Mouse (Mus musculus): Measurements from ENCODE around the gene Rel. TPM values are rescaled to one million over a fixed set of nuclear protein-coding genes. Genes with fewer than 3 reads are reported as not detected.

Gene Rel
- polyA plus RNA-seq, 1 experiment, result 1.6 TPM

DNA sequence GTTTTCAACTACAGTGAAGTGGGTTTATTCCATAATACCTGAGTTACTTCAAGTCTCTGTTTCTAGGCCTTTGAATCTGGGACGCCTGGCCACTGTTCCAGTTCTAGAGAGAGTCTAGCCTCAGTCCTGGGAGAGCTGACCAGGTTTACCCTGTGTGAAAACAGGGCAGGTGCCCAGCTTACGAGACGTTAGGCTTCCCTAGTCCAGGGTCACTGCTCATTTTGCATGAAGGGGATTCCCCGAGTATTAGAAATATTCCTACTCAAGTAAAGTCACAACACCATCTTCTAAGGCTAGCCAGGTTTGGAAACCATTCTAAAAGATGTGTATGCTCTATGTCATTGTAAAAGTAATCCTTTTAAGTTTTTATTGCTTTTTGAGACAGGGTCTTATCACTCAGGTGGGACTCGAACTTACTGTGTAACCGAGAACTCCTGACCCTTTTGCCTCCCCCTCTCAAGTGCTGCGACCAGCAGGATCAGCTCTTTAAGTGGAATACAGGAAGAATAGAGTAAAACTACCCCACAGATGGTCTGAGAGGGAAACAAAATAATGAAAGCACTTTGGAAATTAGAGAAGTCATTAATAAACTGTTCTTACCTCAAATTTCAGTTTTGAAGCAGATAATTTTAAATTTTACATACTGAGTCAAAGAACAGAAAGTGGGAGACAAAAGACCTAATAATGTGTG lies 66.0 kb downstream of the Rel start:
- no peak overlapping the region for H3K4me3 ChIP-seq (ENCODE audit: control insufficient read depth, low read depth, low read length)
- TF ChIP-seq POLR2A (IDR thresholded peaks at IDR 0.05; ENCODE audit: control insufficient read depth, low read depth, low read length), result no peak
- no peaks in the 10 kb centered on the region for H3K27me3 ChIP-seq (ENCODE audit: control insufficient read depth, insufficient read depth, low read length)
- H3K4me1 ChIP-seq (ENCODE audit: control insufficient read depth, insufficient read depth, low read length), result no peaks in the 10 kb centered on the region
- H3K36me3 ChIP-seq (ENCODE audit: control insufficient read depth, insufficient read depth, low read length), result peaks cover 2% of the 10 kb centered on the region; the same call in 1 of the 2 replicates
- no peak overlapping the region for H3K27ac ChIP-seq (ENCODE audit: control insufficient read depth, insufficient read depth, low read depth, low read length)

DNA sequence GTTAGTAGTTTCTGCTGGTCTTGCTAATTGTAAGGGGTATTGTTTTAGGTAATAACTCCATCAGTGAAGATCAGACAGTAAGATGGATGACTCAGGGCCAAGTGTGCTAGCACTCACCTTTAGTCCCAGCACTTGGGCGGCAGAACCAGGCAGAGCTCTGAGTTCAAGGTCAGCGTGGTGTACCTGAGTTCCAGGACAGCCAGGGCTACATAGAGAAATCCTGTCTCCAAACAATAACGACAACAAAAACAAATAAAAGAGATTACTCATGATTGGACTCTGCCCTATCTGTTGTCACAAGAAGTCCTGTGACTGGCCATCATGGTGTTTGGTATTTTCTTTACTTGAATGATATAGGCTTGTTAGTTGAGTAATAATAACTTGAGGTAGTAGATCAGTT lies 68.9 kb downstream of the Rel start:
- H3K4me1 ChIP-seq (ENCODE audit: control insufficient read depth, insufficient read depth, low read length), result no peaks in the 10 kb centered on the region
- no peak overlapping the region for H3K4me3 ChIP-seq (ENCODE audit: control insufficient read depth, low read depth, low read length)
- no peak for TF ChIP-seq CTCF (IDR thresholded peaks at IDR 0.05; ENCODE audit: control insufficient read depth, insufficient read depth, insufficient replicate concordance, low read depth, low read length)
- TF ChIP-seq POLR2A (IDR thresholded peaks at IDR 0.05; ENCODE audit: control insufficient read depth, low read depth, low read length), result no peak
- no peaks in the 10 kb centered on the region for H3K27me3 ChIP-seq (ENCODE audit: control insufficient read depth, insufficient read depth, low read length)
- peaks cover 2% of the 10 kb centered on the region; the same call in 1 of the 2 replicates for H3K36me3 ChIP-seq (ENCODE audit: control insufficient read depth, insufficient read depth, low read length)
- H3K27ac ChIP-seq (ENCODE audit: control insufficient read depth, insufficient read depth, low read depth, low read length), result no peak overlapping the region

DNA sequence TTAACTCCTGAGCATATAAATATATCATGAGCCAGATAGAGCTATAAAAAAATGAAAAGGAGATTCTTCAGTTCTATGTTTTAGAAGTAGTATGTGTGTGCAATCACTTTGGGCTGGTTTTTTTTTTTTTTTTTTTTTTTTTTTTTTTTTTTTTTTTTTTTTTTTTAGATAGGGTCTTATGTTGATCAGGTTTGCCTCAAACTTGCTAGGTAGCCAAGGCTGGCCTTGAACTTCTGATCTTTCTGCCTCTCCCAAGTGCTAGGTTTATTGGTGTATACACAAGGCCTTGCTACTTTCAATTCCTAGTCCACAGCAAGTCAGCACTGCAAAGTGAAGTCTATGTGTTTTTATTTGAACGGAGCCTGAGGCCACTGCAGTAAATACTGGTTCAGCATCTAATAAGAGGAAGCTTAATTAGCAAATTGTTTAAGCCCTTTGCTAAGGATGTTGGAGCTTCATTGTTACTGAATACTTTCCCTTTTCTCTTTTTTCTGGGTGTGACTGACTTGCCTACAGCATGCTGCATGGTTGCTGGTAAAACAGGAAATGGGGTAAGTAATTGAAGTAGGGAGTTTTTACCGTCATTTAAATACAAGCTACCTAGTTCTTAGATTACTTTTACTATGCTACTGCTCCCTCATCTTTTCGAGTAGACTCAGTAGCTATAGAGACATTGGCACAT lies 71.2 kb downstream of the Rel start:
- Histone ChIP-seq H3K27me3 (ENCODE audit: control insufficient read depth, insufficient read depth, low read length) (no peaks in the 10 kb centered on the region), H3K4me3 (ENCODE audit: control insufficient read depth, low read depth, low read length) (no peak overlapping the region), H3K36me3 (ENCODE audit: control insufficient read depth, insufficient read depth, low read length) (peaks cover 2% of the 10 kb centered on the region; the same call in 1 of the 2 replicates), H3K27ac (ENCODE audit: control insufficient read depth, insufficient read depth, low read depth, low read length) (no peak overlapping the region), H3K4me1 (ENCODE audit: control insufficient read depth, insufficient read depth, low read length) (no peaks in the 10 kb centered on the region)
- no peak for TF ChIP-seq POLR2A (IDR thresholded peaks at IDR 0.05; ENCODE audit: control insufficient read depth, low read depth, low read length)
- no peak for TF ChIP-seq CTCF (IDR thresholded peaks at IDR 0.05; ENCODE audit: control insufficient read depth, insufficient read depth, insufficient replicate concordance, low read depth, low read length)

DNA sequence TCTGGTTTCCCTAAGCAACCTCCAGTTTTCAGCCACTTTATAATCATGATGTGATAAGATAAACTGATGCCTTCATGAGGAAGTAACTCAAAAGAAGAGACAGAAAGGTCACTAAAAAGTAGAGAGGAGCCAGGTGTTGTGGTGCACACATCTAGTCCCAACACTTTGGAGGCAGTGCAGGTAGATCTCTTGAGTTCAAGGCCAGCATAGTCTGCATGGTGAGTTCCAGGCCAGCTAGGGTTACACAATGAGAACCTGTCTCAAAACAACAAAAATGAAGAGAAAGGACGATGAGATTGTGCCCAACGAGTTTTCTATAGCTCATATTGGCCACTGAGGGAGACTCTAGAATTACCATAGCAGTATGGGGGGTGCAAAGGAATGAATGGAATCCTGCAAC lies 72.2 kb downstream of the Rel start:
- Histone ChIP-seq H3K4me1 (ENCODE audit: control insufficient read depth, insufficient read depth, low read length) (no peaks in the 10 kb centered on the region), H3K27ac (ENCODE audit: control insufficient read depth, insufficient read depth, low read depth, low read length) (no peak overlapping the region; the same call in 1 of the 2 replicates), H3K4me3 (ENCODE audit: control insufficient read depth, low read depth, low read length) (no peak overlapping the region), H3K36me3 (ENCODE audit: control insufficient read depth, insufficient read depth, low read length) (peaks cover 2% of the 10 kb centered on the region; the same call in 1 of the 2 replicates), H3K27me3 (ENCODE audit: control insufficient read depth, insufficient read depth, low read length) (no peaks in the 10 kb centered on the region)
- TF ChIP-seq POLR2A (IDR thresholded peaks at IDR 0.05; ENCODE audit: control insufficient read depth, low read depth, low read length), result no peak
- no peak for TF ChIP-seq CTCF (IDR thresholded peaks at IDR 0.05; ENCODE audit: control insufficient read depth, insufficient read depth, insufficient replicate concordance, low read depth, low read length)

DNA sequence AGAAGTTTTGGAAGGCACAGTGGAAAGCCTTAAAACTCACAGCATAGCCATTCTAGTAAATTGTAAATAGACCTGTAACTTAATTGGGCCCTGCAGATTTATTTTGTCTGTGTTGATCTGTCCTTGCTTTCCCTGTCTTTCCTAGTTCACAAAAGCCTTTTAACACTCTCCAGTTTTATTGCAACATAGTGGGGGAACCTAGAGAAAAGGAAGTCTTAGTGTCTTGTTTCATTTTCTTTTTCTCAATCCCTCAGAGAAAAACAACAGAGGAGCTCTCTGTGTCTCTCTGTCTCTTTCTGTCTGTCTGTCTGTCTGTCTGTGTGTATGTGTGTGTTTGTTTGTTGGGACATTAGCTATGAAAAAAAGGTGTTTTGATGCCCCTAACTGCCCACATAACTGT lies 74.9 kb downstream of the Rel start:
- Histone ChIP-seq H3K4me3 (ENCODE audit: control insufficient read depth, low read depth, low read length) (no peak overlapping the region), H3K36me3 (ENCODE audit: control insufficient read depth, insufficient read depth, low read length) (no peaks in the 10 kb centered on the region), H3K27me3 (ENCODE audit: control insufficient read depth, insufficient read depth, low read length) (no peaks in the 10 kb centered on the region), H3K27ac (ENCODE audit: control insufficient read depth, insufficient read depth, low read depth, low read length) (no peak overlapping the region), H3K4me1 (ENCODE audit: control insufficient read depth, insufficient read depth, low read length) (no peaks in the 10 kb centered on the region)
- no peak for TF ChIP-seq CTCF (IDR thresholded peaks at IDR 0.05; ENCODE audit: control insufficient read depth, insufficient read depth, insufficient replicate concordance, low read depth, low read length)
- no peak for TF ChIP-seq POLR2A (IDR thresholded peaks at IDR 0.05; ENCODE audit: control insufficient read depth, low read depth, low read length)

DNA sequence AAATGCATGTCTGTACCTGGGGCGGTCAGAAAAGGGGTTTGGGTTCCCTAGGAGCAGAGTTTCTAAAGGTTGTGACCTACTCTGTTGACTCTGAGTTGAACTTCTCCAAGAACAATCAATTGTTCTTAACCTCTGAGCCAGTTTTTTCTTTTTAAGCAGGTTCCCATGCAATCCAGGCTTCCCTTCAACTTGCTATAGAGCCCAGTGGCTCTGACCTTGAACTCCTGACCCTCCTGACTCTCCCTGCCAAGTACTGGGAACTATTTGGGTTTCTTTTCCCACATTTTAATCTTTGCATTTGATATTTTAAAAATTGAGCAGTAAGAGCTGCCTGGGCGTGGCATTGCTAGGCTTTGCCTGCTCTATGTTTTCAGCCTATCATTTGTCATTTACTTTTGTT lies 77.5 kb downstream of the Rel start:
- TF ChIP-seq POLR2A (IDR thresholded peaks at IDR 0.05; ENCODE audit: control insufficient read depth, low read depth, low read length) (no peak), CTCF (IDR thresholded peaks at IDR 0.05; ENCODE audit: control insufficient read depth, insufficient read depth, insufficient replicate concordance, low read depth, low read length) (no peak)
- H3K27me3 ChIP-seq (ENCODE audit: control insufficient read depth, insufficient read depth, low read length), result no peaks in the 10 kb centered on the region
- no peak overlapping the region for H3K4me3 ChIP-seq (ENCODE audit: control insufficient read depth, low read depth, low read length)
- H3K27ac ChIP-seq (ENCODE audit: control insufficient read depth, insufficient read depth, low read depth, low read length), result no peak overlapping the region
- no peaks in the 10 kb centered on the region for H3K36me3 ChIP-seq (ENCODE audit: control insufficient read depth, insufficient read depth, low read length)
- H3K4me1 ChIP-seq (ENCODE audit: control insufficient read depth, insufficient read depth, low read length), result no peaks in the 10 kb centered on the region

DNA sequence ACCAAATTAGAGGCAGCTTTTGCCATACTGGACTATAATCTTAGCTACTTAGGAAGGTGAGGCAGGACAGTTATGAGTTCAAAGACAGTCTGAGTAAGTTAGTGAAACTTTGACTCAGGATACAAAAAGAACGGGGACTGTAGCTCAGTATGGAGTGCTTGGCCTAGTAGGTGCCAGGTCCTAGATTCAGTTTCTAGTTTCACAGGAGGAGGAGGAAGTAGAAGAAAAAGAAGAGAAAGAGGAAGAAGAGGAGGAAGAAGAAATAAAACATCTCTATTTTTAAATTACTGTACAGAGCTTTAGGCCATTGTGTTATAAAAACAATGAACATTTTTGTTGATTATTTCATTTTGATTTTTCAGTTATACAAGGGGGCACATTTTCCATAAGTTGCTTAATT lies 82.7 kb downstream of the Rel start:
- Histone ChIP-seq H3K27me3 (ENCODE audit: control insufficient read depth, insufficient read depth, low read length) (no peaks in the 10 kb centered on the region), H3K4me1 (ENCODE audit: control insufficient read depth, insufficient read depth, low read length) (no peaks in the 10 kb centered on the region), H3K36me3 (ENCODE audit: control insufficient read depth, insufficient read depth, low read length) (no peaks in the 10 kb centered on the region), H3K4me3 (ENCODE audit: control insufficient read depth, low read depth, low read length) (no peak overlapping the region), H3K27ac (ENCODE audit: control insufficient read depth, insufficient read depth, low read depth, low read length) (no peak overlapping the region)
- TF ChIP-seq CTCF (IDR thresholded peaks at IDR 0.05; ENCODE audit: control insufficient read depth, insufficient read depth, insufficient replicate concordance, low read depth, low read length) (no peak), POLR2A (IDR thresholded peaks at IDR 0.05; ENCODE audit: control insufficient read depth, low read depth, low read length) (no peak)

Other genes with a start within 250 kb of the Rel start
- gene 1700093K21Rik, start 249.8 kb downstream of the Rel start, polyA plus RNA-seq (2012; rRNA removed), result 132 and 166 TPM in 2 replicates
- 10.4 and 12.0 TPM in 2 replicates for gene 0610010F05Rik, start 137.3 kb downstream of the Rel start, polyA plus RNA-seq (2012; rRNA removed)
- 7.2 and 7.9 TPM in 2 replicates for gene Pus10, start 105.3 kb downstream of the Rel start, polyA plus RNA-seq (2012; rRNA removed)
- gene Pex13, start 105.0 kb downstream of the Rel start, polyA plus RNA-seq (2012; rRNA removed), result 32.7 and 35.5 TPM in 2 replicates
- gene Papolg, start 124.3 kb upstream of the Rel start, polyA plus RNA-seq (2012; rRNA removed), result 4.6 and 4.9 TPM in 2 replicates

All from testis, adult 2 months (tissue).